Mouse (Mus musculus): ENCODE measurements around the gene Cers4.

Gene Cers4

DNA sequence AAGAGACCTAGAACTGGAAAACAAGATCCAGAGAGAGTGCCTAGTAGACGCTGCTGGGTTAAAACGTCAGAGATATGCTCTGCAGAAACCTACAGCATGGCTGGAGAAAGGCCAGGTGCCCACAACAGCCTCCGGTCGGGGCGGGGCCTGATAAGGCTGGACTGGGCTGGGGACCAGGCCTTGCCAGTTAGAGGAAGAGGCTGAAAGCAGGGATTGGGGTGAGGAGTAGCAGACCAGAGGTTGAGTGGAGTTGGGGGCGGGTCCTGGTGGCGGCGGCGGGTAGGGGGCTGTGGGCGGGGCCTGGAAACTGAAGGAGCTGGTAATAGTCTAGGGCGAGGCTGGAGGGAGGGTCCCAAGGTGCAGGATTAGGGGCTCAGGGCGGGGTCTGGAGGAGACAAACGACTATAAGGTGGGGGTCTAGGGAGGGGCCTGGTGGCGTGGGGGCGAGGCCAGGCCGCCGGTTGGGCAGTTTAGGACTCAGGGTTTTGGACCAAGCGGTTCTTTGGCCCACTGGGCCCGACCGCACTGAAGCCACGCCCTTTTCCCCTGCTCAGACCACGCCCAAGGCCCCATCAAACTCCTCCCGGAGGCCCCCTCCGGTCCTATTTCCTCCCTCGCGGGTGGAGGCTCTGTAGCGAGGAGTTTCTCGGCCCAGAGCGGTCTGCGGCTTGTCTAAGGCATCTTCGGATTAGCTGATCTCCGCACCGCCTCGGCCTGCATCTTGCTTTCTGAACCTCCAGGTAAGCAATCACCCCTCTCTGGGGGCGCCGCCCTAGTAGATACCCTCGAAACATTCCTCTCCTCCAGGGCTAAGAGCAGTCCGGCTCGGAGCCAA, at the start of gene Cers4:
TSS of gene Cers4 (plus strand) at position 176 of the 835 bp plus-strand sequence.
- DNase-seq (ENCODE audit: low spot score in 2 of 2) = peak; percentile 50 to 82

- no peak for DNase-seq (ENCODE audit: low spot score in 2 of 2)
Measured at GRCm38 (mm10) chr8:4458165-4458564, 34.7 kb upstream of the Cers4 start.

- DNase-seq (ENCODE audit: low spot score in 2 of 2) = no peak
Measured at GRCm38 (mm10) chr8:4463061-4463460, 29.8 kb upstream of the Cers4 start.

DNA sequence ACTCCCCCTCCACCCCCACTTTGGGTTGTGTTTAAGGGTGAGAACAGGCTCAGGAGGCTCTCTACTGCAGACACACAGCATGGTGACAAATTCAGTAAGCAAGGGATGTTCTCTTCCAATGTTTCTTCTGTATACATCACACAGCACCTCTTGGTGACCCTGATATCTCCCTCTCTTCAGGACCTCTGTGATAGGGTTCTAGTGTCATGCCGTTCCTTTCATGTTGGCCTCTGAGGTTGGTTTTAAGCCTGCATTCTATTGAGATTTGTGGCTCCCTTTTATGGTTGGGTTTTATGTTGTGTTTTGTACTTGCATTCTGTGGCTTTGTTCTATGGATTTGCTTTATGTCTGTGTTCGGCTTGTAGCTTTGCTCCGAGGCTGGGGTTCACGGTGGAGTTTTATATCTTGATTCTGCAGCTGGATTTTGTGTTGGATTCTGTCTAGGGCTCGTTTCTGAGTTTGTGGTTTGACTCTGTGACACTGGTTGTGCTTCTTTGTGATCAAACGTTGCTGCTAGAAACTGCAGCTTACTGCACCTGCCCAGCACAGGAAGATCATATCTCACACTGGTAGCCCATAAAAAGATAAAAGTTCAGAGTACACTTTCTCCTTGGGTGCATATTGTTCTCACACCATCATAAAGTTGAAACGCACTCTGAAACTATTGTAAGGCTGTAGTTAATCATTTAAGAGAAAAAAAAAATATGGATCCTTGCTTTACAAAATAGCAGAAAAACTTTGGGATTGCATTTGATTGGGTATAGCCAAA, 18.2 kb upstream of the Cers4 start:
- DNase-seq (ENCODE audit: low spot score in 2 of 2) = no peak

- DNase-seq (ENCODE audit: low spot score in 2 of 2) = no peak
Measured at GRCm38 (mm10) chr8:4481154-4481553, 11.7 kb upstream of the Cers4 start.

DNA sequence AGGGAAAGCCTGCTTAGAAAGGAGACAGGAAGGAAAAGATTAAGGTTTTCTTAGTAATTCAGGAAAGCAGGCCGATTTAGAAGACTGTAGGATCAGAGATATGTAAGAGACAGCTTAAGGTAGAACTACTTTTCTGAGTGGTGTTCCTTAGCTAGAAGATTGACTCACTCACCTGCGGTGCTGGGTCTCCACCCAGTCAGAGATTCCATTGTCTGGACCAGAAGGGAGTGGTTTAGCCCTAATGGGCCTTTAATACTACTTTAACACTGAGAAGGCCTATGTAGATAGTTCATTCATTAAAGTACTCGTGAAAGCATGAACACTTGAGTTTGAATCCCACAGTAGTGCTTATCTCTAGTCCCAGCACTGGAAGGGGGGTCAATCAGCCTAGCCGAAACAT, 11.2 kb upstream of the Cers4 start:
- no peak for DNase-seq (ENCODE audit: low spot score in 2 of 2)

DNA sequence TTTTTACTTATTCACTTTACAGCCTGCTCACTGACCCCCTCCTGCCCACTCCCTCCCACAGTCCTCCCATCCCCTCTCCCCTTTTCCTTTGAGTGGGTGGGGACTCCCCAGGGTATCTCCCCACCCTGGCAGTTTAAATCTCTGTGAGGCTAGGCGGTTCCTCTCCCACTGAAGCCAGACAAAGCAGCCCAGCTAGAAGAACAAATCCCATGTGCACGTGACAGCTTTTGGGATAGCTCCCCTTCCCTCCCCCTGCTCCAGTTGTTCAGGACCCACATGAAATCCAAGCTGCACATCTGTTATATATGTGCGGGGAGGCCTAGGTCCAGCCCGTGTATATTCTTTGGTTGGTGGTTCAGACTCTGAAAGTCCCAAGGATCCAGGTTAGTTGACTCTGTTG, 10.3 kb upstream of the Cers4 start:
- no peak for DNase-seq (ENCODE audit: low spot score in 2 of 2)

DNA sequence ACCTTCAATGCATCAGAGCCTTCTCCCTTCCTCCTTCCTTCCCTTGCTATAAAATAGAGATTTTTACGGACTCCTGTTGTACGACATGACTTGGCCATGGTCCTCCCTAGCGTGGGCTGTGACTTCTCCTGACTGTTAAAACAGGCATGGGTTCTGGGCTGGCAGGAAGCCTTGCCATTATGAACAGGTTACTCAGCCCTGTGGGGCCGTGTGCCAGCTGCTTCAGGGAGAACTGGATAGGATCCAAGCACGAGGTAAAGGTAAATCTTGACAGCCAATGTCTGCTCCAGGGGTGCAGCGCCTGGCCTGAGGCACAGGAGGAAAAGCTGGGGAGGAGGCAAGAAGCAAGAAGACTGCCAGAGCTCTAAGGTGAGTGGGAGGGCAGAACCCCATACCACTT, 9.5 kb upstream of the Cers4 start:
- no peak for DNase-seq (ENCODE audit: low spot score in 2 of 2)

DNA sequence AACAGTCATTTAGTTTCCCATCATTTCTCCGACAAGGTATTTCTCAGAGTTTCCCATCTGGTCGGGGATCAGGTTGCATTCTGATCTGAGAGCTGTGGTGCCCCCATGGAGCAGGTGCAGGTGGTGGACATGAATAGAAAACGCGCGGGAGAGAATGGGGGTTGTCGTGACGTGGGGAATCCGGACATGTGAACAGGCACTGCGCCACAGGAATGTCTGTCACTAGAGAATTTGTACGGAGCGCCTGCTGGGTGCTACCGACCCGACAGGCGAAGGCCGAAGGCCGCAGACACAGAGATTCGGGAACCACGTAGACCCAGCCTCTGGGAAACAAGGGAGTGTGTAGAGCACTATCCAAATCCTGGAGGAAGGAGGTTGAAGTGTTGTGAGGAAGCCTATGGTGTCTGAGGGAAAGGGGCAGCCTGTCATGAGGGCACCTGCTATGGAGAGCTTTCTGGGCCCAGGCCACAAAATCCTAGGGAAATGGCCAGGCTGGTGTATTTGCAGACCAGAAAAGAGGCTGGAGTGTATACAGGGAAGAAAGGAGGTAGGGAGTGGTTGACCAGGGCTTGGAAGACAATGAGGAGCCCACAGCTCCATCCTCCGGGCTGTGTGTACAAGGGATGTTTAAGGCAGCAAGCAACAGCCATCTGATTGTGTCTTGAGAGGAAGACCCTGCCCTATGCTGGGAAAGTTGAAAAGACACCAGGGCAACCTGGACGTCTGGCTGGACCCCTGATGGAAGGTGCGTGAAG, 1.0 kb downstream of the Cers4 start:
- DNase-seq (ENCODE audit: low spot score in 2 of 2) = peak; percentile 76 to 82

GRCm38 (mm10) chr8:4495976-4496375, 3.1 kb downstream of the Cers4 start:
- DNase-seq (ENCODE audit: low spot score in 2 of 2) = no peak

DNA sequence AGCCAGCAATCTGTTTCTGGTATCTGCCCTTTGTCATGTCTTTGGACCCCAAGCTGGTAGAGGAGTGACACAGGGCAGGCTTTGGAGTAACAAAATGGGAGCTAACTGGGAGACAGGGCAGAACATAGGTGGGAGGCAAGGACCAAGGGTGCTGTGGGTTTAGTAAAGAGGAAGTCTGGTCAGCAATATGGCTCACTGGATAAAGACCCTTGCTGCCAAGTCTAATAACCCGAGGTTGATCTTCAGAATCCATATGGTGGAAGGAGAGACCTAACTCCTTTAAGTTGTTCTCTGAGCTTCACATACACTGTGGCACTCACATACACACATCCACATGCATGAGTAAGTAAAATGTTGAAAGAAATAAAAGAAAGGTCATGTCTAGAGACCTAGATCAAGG, 4.8 kb downstream of the Cers4 start:
- DNase-seq (ENCODE audit: low spot score in 2 of 2) = no peak

GRCm38 (mm10) chr8:4505364-4505763, 12.5 kb downstream of the Cers4 start:
- no peak for DNase-seq (ENCODE audit: low spot score in 2 of 2)

GRCm38 (mm10) chr8:4507527-4507926, 14.7 kb downstream of the Cers4 start:
- DNase-seq (ENCODE audit: low spot score in 2 of 2) = no peak

- no peak for DNase-seq (ENCODE audit: low spot score in 2 of 2)
Measured at GRCm38 (mm10) chr8:4510824-4511223, 18.0 kb downstream of the Cers4 start.

DNA sequence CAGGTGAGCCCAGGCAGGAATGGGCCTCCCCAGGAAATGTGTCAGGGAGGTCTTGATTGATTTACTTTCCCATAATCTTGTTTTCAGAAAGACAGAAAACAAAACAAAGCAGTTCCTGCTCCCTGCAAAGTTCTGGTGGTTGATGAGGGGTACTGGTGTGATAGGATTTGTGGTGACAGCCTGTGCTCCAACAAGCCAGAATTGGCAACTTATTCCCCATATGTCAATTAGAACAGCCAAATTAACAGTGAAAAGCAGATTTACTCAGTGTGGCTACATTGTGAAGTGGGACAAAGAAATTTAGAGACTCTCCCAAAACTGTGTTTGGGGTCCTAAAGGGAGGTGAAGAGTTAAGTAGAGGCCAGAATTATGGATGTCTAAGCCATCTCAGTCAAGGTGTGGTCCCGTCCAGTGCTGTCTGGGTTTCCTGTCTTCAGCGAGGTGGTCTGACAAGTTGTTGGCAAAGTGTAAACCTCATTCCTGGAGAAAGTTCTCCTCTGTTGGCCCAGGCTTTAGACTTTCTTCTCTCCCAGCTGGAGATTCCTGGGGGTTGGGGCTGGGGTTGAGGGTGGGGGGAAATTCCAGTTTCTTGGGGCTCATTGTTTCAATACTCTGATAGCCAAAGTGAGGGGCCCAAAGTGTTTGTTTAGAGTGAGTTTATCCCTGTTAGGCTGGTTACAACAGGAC, 18.7 kb downstream of the Cers4 start:
- DNase-seq (ENCODE audit: low spot score in 2 of 2) = no peak

DNA sequence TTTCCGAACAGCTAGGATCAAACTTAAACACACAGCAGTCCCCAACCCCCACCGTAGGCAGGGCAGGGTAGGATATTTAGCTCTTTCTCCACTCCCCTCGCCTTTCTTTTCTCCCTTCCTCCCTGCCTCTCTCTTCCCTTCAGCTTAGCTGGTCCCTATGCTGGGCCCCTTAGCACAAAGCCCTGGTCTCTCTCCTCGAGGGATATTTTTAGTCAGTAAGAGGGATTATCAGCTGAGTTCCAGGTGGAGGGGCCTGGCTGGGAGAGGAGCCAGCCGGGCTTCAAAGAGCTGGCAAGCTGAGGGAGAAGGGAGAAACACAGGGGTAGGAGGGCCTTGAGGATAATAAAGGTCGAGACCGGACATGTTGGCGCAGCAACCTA, 19.3 kb downstream of the Cers4 start:
- DNase-seq (ENCODE audit: low spot score in 2 of 2) = no peak

DNA sequence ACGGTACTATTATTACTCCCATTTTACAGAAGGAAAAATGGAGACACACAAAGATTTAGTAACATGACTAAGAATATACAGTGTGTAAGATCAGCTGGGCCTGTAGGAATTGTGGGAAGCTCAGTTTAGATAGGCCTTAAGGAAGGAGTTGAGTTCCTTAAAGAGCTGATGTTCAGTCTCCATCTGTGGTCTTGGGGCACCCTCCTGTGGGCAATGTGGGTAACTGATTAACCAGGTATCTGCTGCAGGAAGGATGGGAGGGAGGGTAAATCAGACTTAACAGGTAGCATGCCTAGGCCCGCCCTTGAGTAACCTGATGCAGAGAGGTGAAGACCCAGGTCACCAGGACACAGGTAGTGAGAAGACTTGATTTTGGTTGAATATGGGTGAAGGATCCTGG, 23.3 kb downstream of the Cers4 start:
- peak; percentile 22 to 42 for DNase-seq (ENCODE audit: low spot score in 2 of 2)

DNA sequence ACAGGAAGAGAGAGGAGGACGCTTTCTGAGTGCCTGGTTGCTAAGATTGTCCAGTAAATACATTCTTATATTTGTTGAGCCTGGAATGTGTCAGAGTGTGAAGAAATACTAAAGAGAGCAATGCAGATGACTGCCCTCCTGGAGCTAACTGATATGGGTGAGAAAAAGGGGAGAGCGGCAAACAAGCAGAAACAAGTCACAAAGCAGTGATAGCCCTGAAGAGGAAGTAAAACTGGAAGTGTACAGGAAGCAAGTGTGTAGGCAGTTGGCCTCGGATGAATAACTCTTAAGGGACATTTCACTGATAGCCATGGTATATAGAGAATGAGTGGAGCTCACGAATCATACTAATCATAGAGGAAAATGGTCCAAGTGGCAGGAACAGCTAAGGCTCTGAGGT, 28.6 kb downstream of the Cers4 start:
- DNase-seq (ENCODE audit: low spot score in 2 of 2) = no peak

GRCm38 (mm10) chr8:4523525-4523924, 30.7 kb downstream of the Cers4 start:
- DNase-seq (ENCODE audit: low spot score in 2 of 2) = no peak

All from frontal cortex, postnatal 36 days (tissue).